Mouse (Mus musculus): ENCODE measurements around the gene Coro1c. TPM values are rescaled to one million over a fixed set of nuclear protein-coding genes. Genes with fewer than 3 reads are reported as not detected.

Coro1c gene
- polyA plus RNA-seq, 1 experiment from 2014 or later, result 201 TPM

- whole genome bisulfite sequencing, result 3% methylated on average over 13 of the region's 15 CpGs
- no peaks in the 10 kb centered on the region for H3K9me3 ChIP-seq (ENCODE audit: control insufficient read depth, low read length)
- peak overlapping the region; percentile 33 for H3K4me2 ChIP-seq
- ATAC-seq (ENCODE audit: low FRiP score) (peak; percentile 87), DNase-seq (ENCODE audit: low spot score, missing footprints) (peak; percentile 96)
- peaks cover 45% of the 10 kb centered on the region for H3K4me1 ChIP-seq (ENCODE audit: control insufficient read depth, insufficient read depth, low read length)
- no peaks in the 10 kb centered on the region; the same call in 1 of the 2 replicates for H3K36me3 ChIP-seq (ENCODE audit: control insufficient read depth, insufficient read depth, low read length)
- H3K27ac ChIP-seq (ENCODE audit: low read depth, low read length), result peak overlapping the region; percentile 99
- peak overlapping the region; percentile 67 for H3K9ac ChIP-seq (ENCODE audit: low read length)
- H3K27me3 ChIP-seq (ENCODE audit: control insufficient read depth, insufficient read depth, low read length), result no peaks in the 10 kb centered on the region
- H3K4me3 ChIP-seq (ENCODE audit: low read depth, low read length), result peak overlapping the region; percentile 9; the same call in 1 of the 2 replicates
Measured at GRCm38 (mm10) chr5:113872936-113873912, 35.3 kb downstream of the Coro1c start.

GRCm38 (mm10) chr5:113871903-113872548 lies 36.5 kb downstream of the Coro1c start:
- Histone ChIP-seq H3K36me3 (ENCODE audit: control insufficient read depth, insufficient read depth, low read length) (no peaks in the 10 kb centered on the region; the same call in 1 of the 2 replicates), H3K9me3 (ENCODE audit: control insufficient read depth, low read length) (no peaks in the 10 kb centered on the region), H3K27me3 (ENCODE audit: control insufficient read depth, insufficient read depth, low read length) (no peaks in the 10 kb centered on the region), H3K27ac (ENCODE audit: low read depth, low read length) (peak overlapping the region; percentile 99), H3K9ac (ENCODE audit: low read length) (peak overlapping the region; percentile 48), H3K4me3 (ENCODE audit: low read depth, low read length) (no peak overlapping the region), H3K4me2 (no peak overlapping the region; the same call in 1 of the 2 replicates), H3K4me1 (ENCODE audit: control insufficient read depth, insufficient read depth, low read length) (peaks cover 45% of the 10 kb centered on the region)
- ATAC-seq (ENCODE audit: low FRiP score), result no peak
- no peak for DNase-seq (ENCODE audit: low spot score, missing footprints)
- WGBS, result 80% methylated on average over 7 of the region's 7 CpGs

- peaks cover 45% of the 10 kb centered on the region for H3K4me1 ChIP-seq (ENCODE audit: control insufficient read depth, insufficient read depth, low read length)
- H3K9ac ChIP-seq (ENCODE audit: low read length), result peak overlapping the region; percentile 14; the same call in 1 of the 2 replicates
- DNase-seq (ENCODE audit: low spot score, missing footprints), result no peak
- H3K4me2 ChIP-seq, result no peak overlapping the region
- no peak for ATAC-seq (ENCODE audit: low FRiP score)
- H3K9me3 ChIP-seq (ENCODE audit: control insufficient read depth, low read length), result no peaks in the 10 kb centered on the region
- H3K4me3 ChIP-seq (ENCODE audit: low read depth, low read length), result no peak overlapping the region
- no peaks in the 10 kb centered on the region for H3K36me3 ChIP-seq (ENCODE audit: control insufficient read depth, insufficient read depth, low read length)
- no peaks in the 10 kb centered on the region for H3K27me3 ChIP-seq (ENCODE audit: control insufficient read depth, insufficient read depth, low read length)
- 58% methylated on average over 21 of the region's 21 CpGs for WGBS
- 0 out of 2 replicates have a peak overlapping the region, but pooled peaks have one; percentile 99 for H3K27ac ChIP-seq (ENCODE audit: low read depth, low read length)
Measured at GRCm38 (mm10) chr5:113870393-113871040, 38.0 kb downstream of the Coro1c start.

- no peak overlapping the region for H3K4me2 ChIP-seq
- no peak for ATAC-seq (ENCODE audit: low FRiP score)
Measured at GRCm38 (mm10) chr5:113869132-113869531, 39.4 kb downstream of the Coro1c start.

GRCm38 (mm10) chr5:113864992-113865391 lies 43.6 kb downstream of the Coro1c start:
- Histone ChIP-seq H3K27me3 (ENCODE audit: control insufficient read depth, insufficient read depth, low read length) (no peaks in the 10 kb centered on the region), H3K4me3 (ENCODE audit: low read depth, low read length) (no peak overlapping the region), H3K4me1 (ENCODE audit: control insufficient read depth, insufficient read depth, low read length) (no peaks in the 10 kb centered on the region), H3K9ac (ENCODE audit: low read length) (no peak overlapping the region), H3K9me3 (ENCODE audit: control insufficient read depth, low read length) (no peaks in the 10 kb centered on the region), H3K36me3 (ENCODE audit: control insufficient read depth, insufficient read depth, low read length) (peaks cover 12% of the 10 kb centered on the region), H3K27ac (ENCODE audit: low read depth, low read length) (no peak overlapping the region), H3K4me2 (no peak overlapping the region)
- DNase-seq (ENCODE audit: low spot score, missing footprints), result no peak
- WGBS, result 91% methylated on average over 6 of the region's 6 CpGs
- ATAC-seq (ENCODE audit: low FRiP score), result no peak

More at GRCm38 (mm10) chr5:113869132-113869531, 39.4 kb downstream of the Coro1c start:
- no peak overlapping the region for H3K27ac ChIP-seq (ENCODE audit: low read depth, low read length)
- no peak overlapping the region for H3K9ac ChIP-seq (ENCODE audit: low read length)
- H3K27me3 ChIP-seq (ENCODE audit: control insufficient read depth, insufficient read depth, low read length), result no peaks in the 10 kb centered on the region
- no peak for DNase-seq (ENCODE audit: low spot score, missing footprints)
- 82% methylated on average over 11 of the region's 11 CpGs for WGBS
- no peak overlapping the region for H3K4me3 ChIP-seq (ENCODE audit: low read depth, low read length)
- H3K9me3 ChIP-seq (ENCODE audit: control insufficient read depth, low read length), result no peaks in the 10 kb centered on the region
- peaks cover 36% of the 10 kb centered on the region for H3K4me1 ChIP-seq (ENCODE audit: control insufficient read depth, insufficient read depth, low read length)
- H3K36me3 ChIP-seq (ENCODE audit: control insufficient read depth, insufficient read depth, low read length), result peaks cover 10% of the 10 kb centered on the region

- Histone ChIP-seq H3K27ac (ENCODE audit: low read depth, low read length) (no peak overlapping the region), H3K9ac (ENCODE audit: low read length) (no peak overlapping the region), H3K4me2 (no peak overlapping the region), H3K36me3 (ENCODE audit: control insufficient read depth, insufficient read depth, low read length) (peaks cover 12% of the 10 kb centered on the region), H3K9me3 (ENCODE audit: control insufficient read depth, low read length) (no peaks in the 10 kb centered on the region), H3K27me3 (ENCODE audit: control insufficient read depth, insufficient read depth, low read length) (no peaks in the 10 kb centered on the region), H3K4me1 (ENCODE audit: control insufficient read depth, insufficient read depth, low read length) (no peaks in the 10 kb centered on the region), H3K4me3 (ENCODE audit: low read depth, low read length) (no peak overlapping the region)
- ATAC-seq (ENCODE audit: low FRiP score) (no peak), DNase-seq (ENCODE audit: low spot score, missing footprints) (no peak)
- 96% methylated on average over 12 of the region's 12 CpGs for WGBS
Measured at GRCm38 (mm10) chr5:113863994-113864393, 44.6 kb downstream of the Coro1c start.

- Histone ChIP-seq H3K36me3 (ENCODE audit: control insufficient read depth, insufficient read depth, low read length) (peaks cover 12% of the 10 kb centered on the region), H3K4me1 (ENCODE audit: control insufficient read depth, insufficient read depth, low read length) (no peaks in the 10 kb centered on the region), H3K9ac (ENCODE audit: low read length) (no peak overlapping the region), H3K27me3 (ENCODE audit: control insufficient read depth, insufficient read depth, low read length) (no peaks in the 10 kb centered on the region), H3K27ac (ENCODE audit: low read depth, low read length) (no peak overlapping the region), H3K9me3 (ENCODE audit: control insufficient read depth, low read length) (no peaks in the 10 kb centered on the region), H3K4me2 (no peak overlapping the region), H3K4me3 (ENCODE audit: low read depth, low read length) (no peak overlapping the region)
- 90% methylated on average over 4 of the region's 4 CpGs for WGBS
- no peak for DNase-seq (ENCODE audit: low spot score, missing footprints)
- no peak for ATAC-seq (ENCODE audit: low FRiP score)
Measured at GRCm38 (mm10) chr5:113862418-113862817, 46.1 kb downstream of the Coro1c start.

GRCm38 (mm10) chr5:113861294-113861693 lies 47.3 kb downstream of the Coro1c start:
- H3K36me3 ChIP-seq (ENCODE audit: control insufficient read depth, insufficient read depth, low read length), result peaks cover 12% of the 10 kb centered on the region
- ATAC-seq (ENCODE audit: low FRiP score), result no peak

More at GRCm38 (mm10) chr5:113861294-113861693, 47.3 kb downstream of the Coro1c start:
- Histone ChIP-seq H3K27ac (ENCODE audit: low read depth, low read length) (no peak overlapping the region), H3K4me3 (ENCODE audit: low read depth, low read length) (no peak overlapping the region), H3K9ac (ENCODE audit: low read length) (no peak overlapping the region), H3K9me3 (ENCODE audit: control insufficient read depth, low read length) (no peaks in the 10 kb centered on the region), H3K4me2 (no peak overlapping the region), H3K4me1 (ENCODE audit: control insufficient read depth, insufficient read depth, low read length) (peaks cover 4% of the 10 kb centered on the region), H3K27me3 (ENCODE audit: control insufficient read depth, insufficient read depth, low read length) (no peaks in the 10 kb centered on the region)
- WGBS, result 93% methylated on average over 8 of the region's 8 CpGs
- DNase-seq (ENCODE audit: low spot score, missing footprints), result no peak
